Mouse (Mus musculus): ENCODE measurements at regions not wholly inside any gene's neighbourhood (a gene's known extent, or its start where the extent isn't known, plus 50 kb on each side); places are given as distances from the start of the nearest gene placed in this dataset.

DNA sequence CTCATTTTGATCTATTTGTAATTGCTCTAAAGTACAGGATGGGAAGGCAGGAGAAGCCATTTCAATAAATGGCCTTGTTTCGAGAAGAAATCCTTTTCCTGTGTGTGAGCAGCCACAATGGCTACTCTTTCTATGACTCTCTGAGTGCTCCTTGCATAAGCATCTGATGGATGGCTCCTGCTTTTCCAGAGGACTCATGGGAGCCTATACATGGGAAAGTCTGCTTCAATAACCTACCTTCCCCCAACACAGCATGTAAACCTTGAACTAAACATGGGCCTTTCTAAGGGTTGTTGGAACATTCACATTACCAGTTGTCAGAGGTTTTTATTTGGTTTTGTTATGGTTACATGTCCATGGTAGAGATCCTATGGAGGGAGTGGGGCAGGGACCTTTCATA lies 103.3 kb downstream of the Kcne4 start:
- 30% methylated on average over 1 of the region's 1 CpGs for WGBS

GRCm38 (mm10) chr1:78929975-78930374 lies 113.4 kb downstream of the Kcne4 start:
- Histone ChIP-seq H3K27me3 (ENCODE audit: control insufficient read depth, insufficient read depth, low read length) (no peaks in the 10 kb centered on the region), H3K4me3 (ENCODE audit: low read depth, low read length) (no peak overlapping the region), H3K36me3 (ENCODE audit: control insufficient read depth, insufficient read depth, low read length) (no peaks in the 10 kb centered on the region), H3K27ac (ENCODE audit: low read depth, low read length) (no peak overlapping the region), H3K9me3 (ENCODE audit: control insufficient read depth, low read length) (no peaks in the 10 kb centered on the region), H3K9ac (ENCODE audit: low read length) (no peak overlapping the region), H3K4me1 (ENCODE audit: control insufficient read depth, insufficient read depth, low read length) (no peaks in the 10 kb centered on the region), H3K4me2 (no peak overlapping the region)
- no peak for ATAC-seq (ENCODE audit: low FRiP score)
- 77% methylated on average over 1 of the region's 1 CpGs for WGBS
- DNase-seq (ENCODE audit: low spot score, missing footprints), result no peak

More for the DNA sequence above, 103.3 kb downstream of the Kcne4 start:
- Histone ChIP-seq H3K4me1 (ENCODE audit: control insufficient read depth, insufficient read depth, low read length) (no peaks in the 10 kb centered on the region), H3K9ac (ENCODE audit: low read length) (no peak overlapping the region), H3K4me2 (no peak overlapping the region), H3K27ac (ENCODE audit: low read depth, low read length) (no peak overlapping the region), H3K4me3 (ENCODE audit: low read depth, low read length) (no peak overlapping the region), H3K36me3 (ENCODE audit: control insufficient read depth, insufficient read depth, low read length) (no peaks in the 10 kb centered on the region), H3K27me3 (ENCODE audit: control insufficient read depth, insufficient read depth, low read length) (no peaks in the 10 kb centered on the region), H3K9me3 (ENCODE audit: control insufficient read depth, low read length) (no peaks in the 10 kb centered on the region)
- DNase-seq (ENCODE audit: low spot score, missing footprints) (peak; percentile 78), ATAC-seq (ENCODE audit: low FRiP score) (no peak)

- H3K4me2 ChIP-seq, result no peak overlapping the region
- no peaks in the 10 kb centered on the region for H3K4me1 ChIP-seq (ENCODE audit: control insufficient read depth, insufficient read depth, low read length)
- no peak overlapping the region for H3K27ac ChIP-seq (ENCODE audit: low read depth, low read length)
- H3K4me3 ChIP-seq (ENCODE audit: low read depth, low read length), result no peak overlapping the region
- H3K9ac ChIP-seq (ENCODE audit: low read length), result no peak overlapping the region
- H3K36me3 ChIP-seq (ENCODE audit: control insufficient read depth, insufficient read depth, low read length), result no peaks in the 10 kb centered on the region
- no peaks in the 10 kb centered on the region for H3K27me3 ChIP-seq (ENCODE audit: control insufficient read depth, insufficient read depth, low read length)
- H3K9me3 ChIP-seq (ENCODE audit: control insufficient read depth, low read length), result no peaks in the 10 kb centered on the region
- DNase-seq (ENCODE audit: low spot score, missing footprints) (no peak), ATAC-seq (ENCODE audit: low FRiP score) (no peak)
Observed at GRCm38 (mm10) chr1:78939871-78940270, 123.3 kb downstream of the Kcne4 start.

- Histone ChIP-seq H3K4me3 (ENCODE audit: low read depth, low read length) (no peak overlapping the region), H3K27me3 (ENCODE audit: control insufficient read depth, insufficient read depth, low read length) (no peaks in the 10 kb centered on the region), H3K36me3 (ENCODE audit: control insufficient read depth, insufficient read depth, low read length) (no peaks in the 10 kb centered on the region), H3K4me1 (ENCODE audit: control insufficient read depth, insufficient read depth, low read length) (no peaks in the 10 kb centered on the region), H3K9me3 (ENCODE audit: control insufficient read depth, low read length) (no peaks in the 10 kb centered on the region), H3K4me2 (no peak overlapping the region), H3K9ac (ENCODE audit: low read length) (no peak overlapping the region), H3K27ac (ENCODE audit: low read depth, low read length) (no peak overlapping the region)
- DNase-seq (ENCODE audit: low spot score, missing footprints) (no peak), ATAC-seq (ENCODE audit: low FRiP score) (no peak)
- 95% methylated on average over 2 of the region's 2 CpGs for WGBS
Observed at GRCm38 (mm10) chr1:78945588-78945987, 129.0 kb downstream of the Kcne4 start.

DNA sequence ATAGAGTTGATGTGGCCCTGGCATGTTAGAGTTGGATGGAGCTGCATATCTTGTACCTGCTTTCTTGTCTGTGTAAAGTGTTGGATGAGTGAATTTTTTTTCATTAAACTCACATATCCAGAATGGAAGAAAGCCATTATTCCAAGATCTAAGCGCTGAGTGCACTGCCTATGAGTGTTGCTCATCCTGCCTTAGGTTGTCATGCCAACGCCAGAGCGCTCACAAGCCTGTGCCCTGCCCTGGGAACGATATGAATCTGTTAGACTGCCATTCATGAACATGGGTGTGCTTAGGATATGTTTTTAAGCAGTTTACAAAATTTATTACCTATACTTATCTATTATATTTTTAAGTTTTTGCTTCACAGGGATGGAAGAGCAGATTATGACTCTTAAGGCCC lies 163.5 kb downstream of the Kcne4 start:
- no peaks in the 10 kb centered on the region for H3K9me3 ChIP-seq (ENCODE audit: control insufficient read depth, low read length)
- DNase-seq (ENCODE audit: low spot score, missing footprints), result no peak
- no peak overlapping the region for H3K4me3 ChIP-seq (ENCODE audit: low read depth, low read length)
- no peaks in the 10 kb centered on the region for H3K4me1 ChIP-seq (ENCODE audit: control insufficient read depth, insufficient read depth, low read length)
- ATAC-seq (ENCODE audit: low FRiP score), result no peak
- H3K27me3 ChIP-seq (ENCODE audit: control insufficient read depth, insufficient read depth, low read length), result no peaks in the 10 kb centered on the region
- 81% methylated on average over 4 of the region's 4 CpGs for WGBS
- H3K36me3 ChIP-seq (ENCODE audit: control insufficient read depth, insufficient read depth, low read length), result no peaks in the 10 kb centered on the region
- H3K4me2 ChIP-seq, result no peak overlapping the region
- H3K9ac ChIP-seq (ENCODE audit: low read length), result no peak overlapping the region
- no peak overlapping the region for H3K27ac ChIP-seq (ENCODE audit: low read depth, low read length)

All from midbrain, embryonic 11.5 days (tissue).